Mouse (Mus musculus): ENCODE data around the gene Zbtb20.

DNA sequence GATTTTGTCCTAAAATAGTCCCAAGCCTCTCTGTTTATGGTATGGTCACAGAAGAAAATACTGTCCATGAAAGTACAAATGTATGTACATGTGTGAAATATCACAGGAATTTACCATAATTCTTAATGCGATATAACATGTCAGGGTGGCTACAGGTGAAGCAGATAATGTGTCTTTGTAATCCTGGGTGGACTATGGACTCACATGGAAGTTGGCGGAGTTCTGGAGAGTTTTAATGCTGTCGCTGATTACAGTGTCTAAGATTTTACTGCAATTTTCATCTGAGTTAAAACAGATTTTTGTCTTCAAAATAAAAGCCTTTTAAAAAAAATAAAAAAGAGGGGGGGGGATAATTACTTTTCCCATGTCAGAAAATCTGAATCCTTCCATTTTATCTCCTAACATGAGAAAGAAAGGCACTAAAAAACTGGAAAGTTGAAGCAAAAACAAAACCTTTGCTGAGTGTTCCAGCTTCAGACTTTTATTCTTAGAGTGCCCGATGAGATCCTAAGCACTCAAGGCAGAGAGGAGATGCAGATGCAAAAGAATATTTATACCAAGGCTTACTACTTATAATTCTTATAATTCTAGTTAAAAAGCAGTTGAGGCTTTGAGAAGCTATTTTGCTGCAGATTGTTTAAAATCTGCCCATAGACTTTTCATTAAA, 509.4 kb downstream of the Zbtb20 start:
- TF ChIP-seq POLR2A (IDR thresholded peaks at IDR 0.05; ENCODE audit: insufficient read depth, low read depth, low read length) (no peak), CTCF (IDR thresholded peaks at IDR 0.05) (no peak), EP300 (IDR thresholded peaks at IDR 0.05; ENCODE audit: insufficient read depth, low read depth, low read length) (no peak)

All from heart, adult 2 months (tissue).